Mouse (Mus musculus) bone marrow, adult 2 months (tissue): ENCODE measurements around the gene Spats1.

ENCODE experiments used
- CTCF ChIP-seq: fragments of 200-500 bp; IDR thresholded peaks from 2 replicates; pipeline ENCODE4 v1.5.1; 2011; ENCODE audit warnings: low read length, control low read depth; ENCODE audit not compliant: control insufficient read depth, insufficient read depth
- POLR2A ChIP-seq: fragments of 200-500 bp; IDR thresholded peaks from 2 replicates; pipeline ENCODE4 v1.6.1; 2011; ENCODE audit warnings: low read depth, mild to moderate bottlenecking, control low read depth, low read length, borderline replicate concordance; ENCODE audit not compliant: control insufficient read depth

- TF ChIP-seq POLR2A (no peak), CTCF (peak; percentile 61)
Measured at GRCm38 (mm10) chr17:45516488-45516887, 41.3 kb upstream of the Spats1 start.
